Mouse (Mus musculus) urinary bladder, postnatal 4 days (tissue): ENCODE measurements around the gene Thap7.
"Not testable (repeated sequence)": the region's sequence is repeated elsewhere in the genome, so short reads cannot be mapped to it uniquely, and the experiment has no call there.

Source experiments
- DNase-seq, 2 experiments: peaks; one replicate each; pipeline ENCODE4 v3.0.0; 2021 to 2022; ENCODE audit warnings: low spot score in 2 of 2

Thap7 gene

DNA sequence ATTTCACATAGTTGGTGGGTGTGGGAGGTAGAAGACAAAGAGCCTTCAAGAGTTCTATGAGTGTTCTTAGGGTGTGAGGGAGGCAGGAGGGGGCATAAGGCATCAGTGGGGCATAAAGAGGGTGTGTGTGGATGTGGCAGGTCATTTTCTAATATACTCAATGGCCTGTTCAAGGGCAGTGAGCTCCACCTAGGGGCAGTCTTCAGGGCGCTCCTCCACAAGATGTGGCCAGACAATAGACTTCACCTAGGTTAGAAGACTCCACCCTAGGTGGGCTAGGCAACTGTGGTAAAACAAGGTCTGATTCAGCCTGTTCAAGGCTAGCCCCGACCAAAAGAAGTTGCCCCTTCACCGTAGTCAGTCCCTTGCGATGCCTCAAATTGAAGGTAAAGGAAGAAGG lies 1.3 kb upstream of the Thap7 start:
- no peak for DNase-seq

DNA sequence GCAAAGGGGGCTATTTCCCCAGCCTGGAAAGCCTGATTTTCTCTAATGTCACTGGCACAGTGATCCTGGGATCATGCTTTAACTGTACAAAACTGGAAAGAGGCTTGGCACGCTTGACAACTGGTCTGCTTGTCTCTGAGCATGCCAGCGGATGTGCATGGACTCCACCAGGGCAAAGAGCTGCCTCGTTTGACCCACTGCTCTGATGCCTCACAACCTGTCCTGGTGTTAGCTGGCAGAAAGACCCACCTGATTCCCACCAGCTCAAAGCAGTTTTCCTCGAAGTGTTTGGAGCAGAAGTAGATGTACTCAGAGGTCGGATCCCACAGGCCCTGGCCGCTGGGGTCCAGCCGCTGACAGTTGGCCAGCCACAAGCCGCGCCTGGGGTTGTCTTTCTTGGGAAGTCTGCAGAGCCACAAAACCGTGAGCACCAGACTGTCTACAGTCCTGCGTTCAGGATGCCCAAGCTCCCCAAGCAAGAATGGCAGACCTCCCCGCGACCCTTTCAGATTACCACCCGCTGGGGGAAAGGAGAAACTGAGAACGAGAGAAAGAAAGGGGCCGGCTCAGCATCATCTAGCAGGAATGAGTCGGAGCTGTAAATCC lies 852 bp downstream of the Thap7 start:
- no peak for DNase-seq

DNA sequence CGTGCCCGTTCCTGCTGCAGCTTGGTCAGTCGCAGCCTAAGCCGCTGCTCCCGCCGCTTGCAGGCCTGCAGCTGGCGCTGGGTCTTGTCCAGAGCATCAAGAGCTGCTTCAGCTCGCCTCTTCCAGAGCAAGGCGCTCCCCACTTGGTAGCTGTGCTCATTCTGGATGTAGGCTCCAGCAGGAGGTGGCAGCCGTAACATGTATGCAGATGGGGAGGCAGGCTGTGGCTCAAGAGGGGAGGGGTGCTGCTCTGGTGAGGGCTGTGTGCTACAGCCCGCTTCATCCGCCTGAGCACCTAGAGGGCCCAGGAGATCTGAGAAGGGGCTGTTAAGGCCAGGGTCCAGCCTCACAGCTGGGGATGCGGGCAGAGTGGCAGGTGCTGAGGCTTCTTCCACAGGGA lies 2.7 kb downstream of the Thap7 start:
- no peak for DNase-seq

DNA sequence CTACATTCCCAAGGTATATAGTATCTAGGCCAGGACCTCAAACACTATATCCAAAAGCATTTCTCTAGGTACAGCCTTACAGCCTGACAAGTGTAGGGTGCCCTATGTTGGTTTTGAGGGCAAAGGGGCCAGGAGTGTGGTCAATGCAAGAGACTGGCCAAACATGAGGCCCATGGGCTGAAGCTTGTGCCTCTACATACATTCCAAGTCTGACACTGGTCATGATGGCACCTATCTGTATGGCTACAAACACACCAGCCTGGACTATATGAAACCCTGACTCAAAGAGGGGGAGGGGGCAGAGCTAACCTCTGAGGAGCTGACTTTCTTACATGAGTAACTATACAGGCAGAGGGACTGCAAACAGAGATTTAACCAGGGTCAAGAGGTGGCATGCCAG lies 3.3 kb downstream of the Thap7 start:
- DNase-seq: no peak

DNA sequence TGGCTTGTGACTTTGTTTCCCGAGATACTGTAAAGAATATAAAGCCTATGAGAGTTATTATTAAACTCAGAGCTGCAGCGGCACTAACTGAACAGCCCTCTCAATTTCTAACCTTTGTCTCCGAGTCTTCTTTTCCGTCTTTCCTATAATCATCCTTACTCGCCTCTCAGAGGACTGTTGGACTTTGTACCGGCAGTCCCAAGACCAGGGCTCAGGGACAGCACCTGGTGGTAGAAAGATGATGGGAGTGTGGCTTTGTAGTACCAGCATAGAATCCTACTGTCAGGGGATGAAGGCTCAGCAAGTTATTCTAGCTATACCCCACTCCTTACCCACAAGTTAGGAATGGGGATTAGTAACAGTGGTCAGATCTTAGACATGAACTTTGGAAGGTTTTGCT lies 4.7 kb downstream of the Thap7 start:
- no peak for DNase-seq

DNA sequence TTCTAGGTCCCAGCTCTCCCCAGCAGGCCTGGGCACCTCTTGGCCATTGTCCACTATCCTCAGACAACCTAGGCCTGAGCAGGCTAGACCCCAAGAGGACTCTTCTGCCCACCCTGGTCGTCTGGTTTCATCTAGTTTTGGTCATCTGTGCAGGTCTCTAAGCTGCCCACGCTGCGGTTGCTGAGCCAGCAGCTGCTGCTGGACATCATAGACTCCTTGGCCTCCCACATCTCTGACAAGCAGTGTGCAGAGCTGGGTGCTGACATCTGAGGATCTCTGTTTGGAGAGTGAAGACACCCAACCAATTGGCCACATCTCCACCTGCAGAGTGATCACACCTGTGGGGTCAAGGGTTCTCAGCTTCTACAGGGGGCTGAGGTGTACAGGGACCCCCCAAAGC lies 5.4 kb downstream of the Thap7 start:
- DNase-seq: no peak

DNA sequence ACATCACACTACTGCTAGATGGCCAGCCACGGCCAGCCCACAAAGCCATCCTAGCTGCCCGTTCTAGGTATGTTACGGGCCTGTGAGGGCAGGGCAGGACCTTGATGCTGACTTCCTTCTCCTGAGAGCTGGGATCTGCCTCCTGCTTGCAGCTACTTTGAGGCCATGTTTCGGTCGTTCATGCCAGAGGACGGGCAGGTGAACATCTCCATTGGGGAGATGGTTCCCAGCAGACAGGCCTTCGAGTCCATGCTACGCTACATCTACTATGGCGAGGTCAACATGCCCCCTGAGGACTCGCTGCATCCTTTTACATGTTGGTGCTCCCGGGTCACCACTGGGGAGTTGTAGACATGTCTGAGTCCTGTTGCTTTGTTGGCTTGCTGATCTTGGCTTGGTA lies 6.8 kb downstream of the Thap7 start:
- no peak for DNase-seq

DNA sequence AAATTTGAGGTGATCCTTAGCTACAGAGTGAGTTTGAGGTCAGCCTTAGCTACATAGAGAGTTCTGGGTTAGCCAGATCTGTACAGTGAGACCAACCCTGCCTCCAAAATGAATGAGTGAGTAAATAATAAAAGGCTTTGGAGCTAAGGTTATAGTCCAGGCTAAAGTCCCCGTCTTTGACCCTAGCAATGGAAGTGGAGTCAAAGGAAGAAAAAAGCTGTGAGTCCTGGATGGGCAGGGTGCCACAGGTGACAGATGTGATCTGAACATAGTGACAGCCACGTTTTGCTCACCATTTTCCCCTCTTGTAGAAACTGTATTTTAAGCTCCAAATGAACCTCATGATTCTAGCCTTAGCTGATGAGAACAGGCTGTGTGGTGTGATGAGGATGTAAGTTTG lies 12.0 kb downstream of the Thap7 start:
- DNase-seq: no peak

DNA sequence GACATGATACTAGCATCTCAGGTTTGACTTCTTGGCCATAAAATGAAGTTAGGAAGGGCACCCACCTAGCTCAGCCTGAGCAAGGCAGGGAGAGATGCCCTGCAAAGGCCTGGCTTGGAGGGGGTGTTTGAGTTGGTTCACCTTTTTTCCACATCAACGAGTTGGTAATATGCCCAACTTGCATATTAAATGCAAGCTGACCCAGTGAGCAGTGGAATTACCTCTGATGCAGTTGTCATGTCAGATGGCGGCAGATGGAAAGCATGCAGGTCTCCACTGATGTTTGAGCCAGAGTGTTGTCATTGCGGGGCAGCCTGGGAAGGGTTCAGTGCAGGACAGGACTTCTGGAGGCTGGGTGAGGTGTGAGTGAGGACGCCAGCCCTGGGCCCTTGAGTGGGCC lies 19.5 kb downstream of the Thap7 start:
- DNase-seq: no peak

DNA sequence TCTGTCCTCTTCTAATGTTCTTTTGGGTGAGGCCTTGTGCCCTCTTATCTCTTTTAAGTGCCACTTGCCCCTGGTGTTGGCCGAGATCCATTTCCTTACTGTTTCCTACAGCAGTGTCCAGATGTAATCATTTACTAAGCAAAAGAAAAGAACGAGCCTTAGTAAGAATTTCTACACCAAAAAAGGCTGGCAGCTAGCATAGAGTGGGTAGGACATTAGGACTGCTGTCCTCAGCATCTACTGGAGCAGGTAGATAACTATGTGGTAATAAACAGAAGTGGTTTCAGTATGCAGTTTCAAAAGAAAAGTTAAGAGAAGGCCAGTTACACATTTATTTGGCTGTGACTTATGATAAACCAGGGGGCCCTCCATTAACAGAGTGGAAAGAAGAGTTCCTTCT lies 20.2 kb downstream of the Thap7 start:
- no peak for DNase-seq

DNA sequence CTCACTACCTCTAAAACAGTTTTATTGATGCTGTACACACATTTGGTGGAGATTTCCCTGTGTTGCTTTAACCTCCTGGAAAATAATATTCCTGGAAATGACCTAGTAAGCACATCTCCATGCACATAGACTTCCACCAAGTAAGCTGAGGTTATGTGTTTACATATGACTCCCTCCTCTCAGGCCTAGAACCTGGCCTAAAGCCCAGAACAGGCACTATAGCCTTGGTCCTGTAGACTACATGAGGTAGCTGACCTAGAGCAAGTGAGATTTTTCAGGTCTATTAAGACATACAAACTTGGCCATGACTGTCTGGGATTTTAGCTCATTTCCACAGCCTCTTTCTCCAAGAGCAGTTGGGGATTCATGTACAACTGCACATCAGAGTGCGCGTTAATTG lies 20.8 kb downstream of the Thap7 start:
- DNase-seq: no peak

DNA sequence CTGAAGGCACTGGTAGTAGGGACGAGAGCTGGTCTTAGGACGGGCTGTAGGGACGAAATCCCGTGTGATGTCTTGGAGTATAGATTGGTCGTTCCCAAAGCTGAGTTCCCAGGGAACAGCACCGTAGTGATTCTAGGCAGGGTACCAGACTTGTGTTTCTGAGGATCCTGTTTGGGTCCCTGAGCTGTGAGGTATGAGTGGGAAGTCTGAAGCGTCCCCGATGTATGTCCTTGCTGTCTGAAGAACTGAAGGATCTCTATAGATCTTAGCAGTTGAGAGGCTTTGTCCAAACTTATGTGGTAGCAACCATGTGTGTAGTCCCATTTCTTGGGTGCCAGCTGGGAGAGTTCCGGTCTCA lies 21.7 kb downstream of the Thap7 start:
- DNase-seq: no peak

DNA sequence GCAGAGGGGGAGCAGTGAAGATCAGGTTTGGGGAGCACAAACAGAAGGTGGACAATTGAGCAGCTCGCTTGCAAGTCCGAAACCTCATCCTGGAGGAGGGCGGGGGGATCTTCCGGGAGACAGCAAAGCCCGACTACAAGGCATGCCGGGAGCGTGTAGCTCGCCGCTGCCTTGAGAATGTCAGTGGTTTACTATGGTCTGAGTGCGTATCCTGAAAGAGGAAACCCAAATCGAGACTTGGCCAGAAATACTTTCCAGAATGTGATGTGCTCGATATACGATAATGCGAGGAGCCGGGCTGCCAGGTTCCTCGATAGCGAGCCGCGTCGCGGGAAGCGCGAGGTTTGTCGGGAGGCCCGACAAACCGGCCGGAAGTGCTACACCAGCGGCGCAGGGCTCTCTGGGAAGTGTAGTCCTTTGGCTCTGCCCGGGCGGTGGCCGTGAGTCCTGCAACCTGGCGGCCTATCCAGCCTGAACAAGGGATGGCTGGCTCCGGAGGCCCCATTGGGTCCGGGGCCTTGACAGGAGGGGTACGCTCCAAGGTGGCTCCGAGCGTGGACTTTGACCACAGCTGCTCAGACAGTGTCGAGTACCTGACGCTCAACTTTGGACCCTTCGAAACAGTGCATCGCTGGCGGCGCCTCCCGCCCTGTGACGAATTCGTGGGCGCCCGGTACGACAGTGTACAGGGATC lies 22.2 kb downstream of the Thap7 start, which contains the start of gene Lztr1:
TSS of gene Lztr1 (plus strand) at position 143 of the 694 bp plus-strand sequence.
- peak; percentile 82 to 87 for DNase-seq

DNA sequence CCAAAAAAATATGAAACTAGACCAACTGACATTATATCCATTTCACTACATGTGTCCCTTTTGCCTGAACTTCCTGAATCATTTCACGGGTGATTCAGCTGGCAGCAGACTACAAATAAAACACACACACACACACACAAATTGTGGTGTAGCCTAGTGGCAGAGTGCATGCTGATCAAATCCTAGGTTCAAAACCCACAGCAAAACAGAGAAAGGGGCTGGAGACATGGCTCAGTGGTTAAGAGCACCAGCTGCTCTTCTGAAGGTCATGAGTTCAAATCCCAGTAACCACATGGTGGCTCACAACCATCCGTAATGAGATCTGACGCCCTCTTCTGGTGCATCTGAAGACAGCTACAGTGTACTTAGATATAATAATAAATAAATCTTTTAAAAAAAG lies 22.9 kb downstream of the Thap7 start:
- not testable (repeated sequence) for DNase-seq

DNA sequence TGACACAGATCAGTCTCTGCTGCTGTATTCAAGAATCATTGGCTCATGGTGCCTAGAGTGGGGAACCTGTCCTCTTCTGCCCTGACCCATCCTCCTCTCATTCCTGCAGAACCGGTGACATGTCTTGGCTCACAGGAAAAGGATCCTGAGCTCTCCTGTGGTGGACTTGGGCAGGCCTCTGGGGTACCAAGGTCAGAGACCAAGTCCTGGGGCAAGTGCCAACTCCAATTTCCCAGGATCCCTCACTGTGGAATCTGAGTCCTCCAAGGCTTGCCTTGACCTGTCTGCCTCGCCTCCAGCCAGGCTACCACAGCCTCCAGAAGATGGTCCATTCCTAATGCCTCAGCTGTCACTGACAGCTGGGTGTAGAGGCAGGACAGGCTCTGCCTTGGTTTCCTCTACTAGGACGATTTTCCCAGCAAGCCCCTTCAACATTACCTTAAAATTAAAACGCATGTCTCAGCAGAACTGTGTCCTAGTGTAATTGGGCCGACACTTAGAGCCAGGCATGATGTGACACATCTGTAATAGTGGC lies 23.9 kb downstream of the Thap7 start:
- DNase-seq: no peak

DNA sequence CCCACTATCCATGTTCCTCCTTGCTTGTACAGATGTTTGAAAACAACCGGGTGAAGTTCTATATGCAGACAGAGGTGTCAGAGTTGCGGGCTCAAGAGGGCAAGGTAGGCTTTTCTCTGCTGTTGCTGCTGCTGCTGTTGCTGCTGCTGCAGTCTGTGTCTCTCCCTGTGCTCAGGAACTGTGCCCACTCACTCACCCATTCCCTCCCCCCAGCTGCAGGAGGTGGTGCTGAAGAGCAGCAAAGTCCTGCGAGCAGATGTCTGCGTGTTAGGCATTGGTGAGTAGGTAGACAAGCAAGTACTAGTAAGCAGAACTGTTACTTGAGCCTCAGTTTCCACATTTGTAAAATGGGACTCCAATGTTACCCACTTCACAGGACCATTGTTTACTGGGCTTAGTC lies 28.3 kb downstream of the Thap7 start:
- DNase-seq: no peak

DNA sequence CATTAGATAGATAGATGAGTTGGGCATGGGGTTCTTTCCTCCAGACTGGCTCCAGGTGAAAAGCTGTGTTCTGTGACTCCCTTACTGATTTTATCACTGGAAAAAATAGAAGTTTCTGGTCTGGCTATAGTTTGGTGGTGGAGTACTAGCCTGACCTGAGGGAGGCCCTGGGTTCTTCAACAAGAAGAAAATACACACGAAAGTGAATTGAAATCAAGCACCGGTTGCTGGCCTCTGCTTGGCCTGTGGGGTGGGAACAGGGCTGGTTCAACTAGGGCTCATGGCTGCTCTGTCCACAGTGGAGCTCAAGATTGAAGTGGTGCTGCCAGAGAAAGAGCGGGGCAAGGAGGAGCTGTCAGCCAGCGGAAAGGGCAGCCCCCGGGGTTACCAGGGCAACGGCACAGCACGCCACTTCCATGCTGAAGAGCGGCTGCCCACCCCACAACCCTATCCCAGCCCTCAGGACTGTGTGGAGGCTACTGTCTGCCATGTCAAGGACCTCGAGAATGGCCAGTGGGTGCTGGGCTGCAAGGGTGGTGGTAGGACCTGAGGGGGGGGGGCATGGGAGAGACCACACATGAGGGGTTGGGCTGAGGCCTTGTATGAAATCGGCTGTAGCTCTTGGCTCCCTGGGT lies 31.6 kb downstream of the Thap7 start:
- DNase-seq: no peak

DNA sequence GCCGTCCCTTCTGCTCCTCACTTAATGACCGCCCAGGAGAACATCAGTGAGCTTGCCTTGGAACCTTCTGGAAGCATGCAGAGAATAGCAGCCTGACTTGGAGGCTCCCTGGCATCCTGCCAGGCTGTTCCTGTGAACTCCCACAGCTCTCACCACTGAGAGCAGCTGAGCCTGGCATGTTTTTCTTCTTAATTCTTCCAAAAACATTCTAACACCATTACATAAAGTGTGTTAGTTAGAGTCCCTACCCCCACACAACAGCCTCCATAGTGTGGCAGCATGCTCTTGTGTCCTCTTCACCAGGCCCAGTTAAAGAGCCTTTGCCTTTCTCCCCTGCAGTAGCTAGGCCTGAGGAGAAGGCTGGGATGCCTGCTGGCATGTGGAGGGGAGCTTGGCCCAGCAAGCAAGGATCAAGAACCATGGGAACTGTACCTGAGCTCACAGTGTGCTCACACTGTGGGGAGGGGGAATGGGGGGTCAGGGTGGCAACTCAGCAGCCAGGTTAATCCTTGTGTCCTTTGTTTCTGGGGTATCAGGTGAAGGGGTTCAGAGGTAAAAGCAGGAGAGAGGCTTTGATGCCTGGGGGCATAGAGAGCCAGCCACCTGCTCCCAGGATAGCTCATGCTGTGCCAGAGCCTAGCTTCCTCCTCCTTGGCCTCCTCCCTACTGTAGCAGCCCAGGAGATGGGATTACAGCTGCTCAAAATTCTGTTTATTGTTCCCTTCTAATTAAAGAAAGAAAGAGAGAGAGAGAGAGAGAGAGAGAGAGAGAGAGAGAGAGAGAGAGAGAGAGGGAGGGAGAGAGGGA lies 34.2 kb downstream of the Thap7 start:
- DNase-seq: peak; percentile 45 to 74

DNA sequence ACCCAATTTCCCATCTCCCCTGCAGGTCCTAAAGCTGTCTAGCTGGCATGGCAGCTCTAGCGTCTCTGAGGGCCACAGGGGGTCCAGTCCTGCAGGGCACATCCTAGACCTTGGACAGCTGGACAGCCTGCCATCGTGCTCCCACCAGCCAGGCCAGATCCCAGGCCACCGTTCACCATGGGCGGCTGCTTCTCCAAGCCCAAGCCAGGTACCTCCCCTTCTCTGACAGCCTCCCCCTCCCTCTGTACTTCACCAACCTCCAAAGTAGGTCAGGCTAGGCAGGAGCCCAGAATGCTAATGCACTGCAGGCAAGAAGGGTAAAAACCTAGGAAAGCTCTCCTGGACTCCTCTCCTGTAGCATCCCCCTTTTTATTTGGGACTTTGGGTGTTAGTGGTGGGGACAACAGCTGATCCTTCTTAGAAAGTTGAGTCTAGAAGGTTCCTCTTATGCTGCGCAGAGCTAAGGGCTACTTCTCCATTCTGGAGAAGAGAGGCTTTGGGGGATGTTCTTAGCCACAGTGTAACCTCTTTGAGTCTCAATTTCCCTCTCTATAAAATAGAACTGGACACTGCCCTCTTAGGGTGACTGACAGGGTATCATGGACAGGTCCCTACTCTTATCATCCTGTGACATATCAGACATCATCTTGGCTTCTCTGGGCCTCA lies 38.9 kb downstream of the Thap7 start:
- no peak for DNase-seq

DNA sequence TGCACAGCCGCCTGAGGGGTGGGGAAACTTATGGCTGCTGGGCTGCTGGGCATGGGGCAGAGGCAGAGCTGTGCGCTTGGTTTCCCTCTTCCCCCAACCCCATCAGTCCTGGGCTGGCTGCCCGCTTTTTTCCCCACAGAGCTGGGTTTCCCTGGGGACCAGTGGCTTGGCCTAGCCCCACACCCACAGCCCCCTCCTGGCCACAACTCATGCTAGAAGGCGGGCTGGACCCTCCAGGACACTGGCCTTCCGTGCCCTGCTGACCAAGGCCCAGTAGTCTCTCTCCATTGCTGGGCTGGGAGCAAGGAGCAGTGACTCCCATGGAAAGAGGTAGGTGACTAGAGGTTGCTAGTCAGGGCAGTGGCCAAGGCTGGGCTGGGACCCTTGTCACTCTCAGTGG lies 39.8 kb downstream of the Thap7 start:
- DNase-seq: no peak

DNA sequence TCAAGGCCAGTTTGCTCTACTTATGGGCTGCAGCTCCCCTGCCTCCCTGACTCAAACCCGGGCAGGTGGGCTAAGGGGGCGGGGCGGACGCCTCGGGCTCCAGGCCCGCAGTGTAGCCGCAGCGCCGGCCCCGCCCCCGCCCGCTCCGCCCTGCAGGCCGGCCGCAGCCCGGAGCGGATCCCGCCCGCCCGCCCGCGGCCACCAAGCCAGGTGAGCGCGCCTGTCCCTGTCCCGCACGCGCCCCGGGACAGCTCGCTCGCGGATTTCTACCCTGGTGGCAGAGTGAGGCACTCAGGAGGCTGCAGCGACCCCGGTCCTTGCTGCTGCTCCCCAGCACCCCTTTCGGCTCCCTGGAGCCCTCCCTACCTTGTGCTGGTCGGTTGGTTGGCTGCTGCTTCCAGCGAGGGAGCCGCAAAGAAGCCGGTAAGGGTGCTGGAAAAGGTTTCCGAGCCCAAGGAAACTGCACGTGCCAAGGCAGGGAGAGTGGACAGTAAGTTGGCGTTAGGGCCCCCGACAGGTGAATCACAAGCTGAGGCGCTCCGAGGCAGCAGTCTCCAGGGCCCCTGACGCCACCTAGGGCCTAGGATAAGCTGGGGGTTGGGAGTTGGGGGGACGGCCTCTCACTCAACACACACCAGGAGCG lies 41.3 kb downstream of the Thap7 start, which contains the start of gene Aifm3:
TSS of gene Aifm3 (plus strand) at position 143 of the 643 bp plus-strand sequence.
- no peak for DNase-seq
